ENCODE assay signal across 9 mouse cellular contexts in the genomic region with DNA sequence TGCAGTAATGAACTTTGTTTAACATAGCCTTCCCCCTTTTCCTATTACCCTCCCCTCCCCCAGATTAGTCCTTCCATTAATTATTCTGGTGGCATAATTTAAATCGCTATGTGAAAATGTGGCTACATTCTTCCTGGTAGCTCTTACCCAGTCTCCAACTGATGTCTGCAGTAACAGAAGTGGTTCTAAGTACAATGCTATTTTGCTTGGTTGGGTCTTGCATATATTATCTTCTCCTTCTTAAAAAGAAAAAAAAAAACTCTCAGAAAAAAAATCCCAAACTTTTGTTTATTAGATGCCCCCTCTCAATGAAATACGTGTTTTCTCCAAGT.
DNase-seq lines count a peak whose midpoint lies in the region; ATAC-seq lines count a peak whose summit lies in the region.
"Had no signal": no experiment of that assay in that cellular context is flagged by ENCODE, and none has a peak within 500 bp of the region (broad histone marks: within the 10 kb centered on the region; RNA-seq: fewer than 3 reads in every experiment).

No protein-coding gene starts in this region.

- 76% methylated on average over 2 of the region's 2 CpGs for WGBS in kidney, embryonic 14.5 days
- WGBS in embryonic facial prominence, embryonic 13.5 days = 69% methylated on average over 2 of the region's 2 CpGs
- 59% methylated on average over 2 of the region's 2 CpGs for WGBS in hindbrain, embryonic 11.5 days
- WGBS in midbrain, embryonic 15.5 days = 13% methylated on average over 2 of the region's 2 CpGs

- no peak for ATAC-seq in kidney, embryonic 14.5 days (ENCODE audit: low FRiP score, low TSS enrichment)
- ATAC-seq in embryonic facial prominence, embryonic 13.5 days (ENCODE audit: insufficient number of reproducible peaks, insufficient read depth, low FRiP score, low TSS enrichment, low read depth) = no peak
- ATAC-seq in hindbrain, embryonic 11.5 days (ENCODE audit: low FRiP score) = no peak
- no peak for ATAC-seq in midbrain, embryonic 15.5 days (replicated peaks)

- no peaks in the 10 kb centered on the region for H3K9me3 ChIP-seq in kidney, embryonic 14.5 days (ENCODE audit: control insufficient read depth, low read length)
- H3K9me3 ChIP-seq in embryonic facial prominence, embryonic 13.5 days = no peaks in the 10 kb centered on the region
- H3K9me3 ChIP-seq in hindbrain, embryonic 11.5 days (ENCODE audit: control insufficient read depth, low read length) = no peaks in the 10 kb centered on the region
- no peaks in the 10 kb centered on the region for H3K9me3 ChIP-seq in midbrain, embryonic 15.5 days

- no peak for DNase-seq in kidney, postnatal 10 days
- DNase-seq in hindbrain, embryonic 11.5 days (ENCODE audit: low spot score) = no peak
- DNase-seq in thymus, postnatal 14 days = no peak
- no peak for DNase-seq in frontal cortex, postnatal 36 days (ENCODE audit: low spot score in 2 of 2)
- no peak for DNase-seq in layer of hippocampus, adult 9-10 months (ENCODE audit: low spot score)
- DNase-seq: thymus, postnatal 25 days had no signal

- no peaks in the 10 kb centered on the region for H3K27me3 ChIP-seq in kidney, embryonic 14.5 days (ENCODE audit: control insufficient read depth, insufficient read depth, low read length)
- no peaks in the 10 kb centered on the region for H3K27me3 ChIP-seq in embryonic facial prominence, embryonic 13.5 days
- no peaks in the 10 kb centered on the region for H3K27me3 ChIP-seq in hindbrain, embryonic 11.5 days (ENCODE audit: control insufficient read depth, insufficient read depth, low read length)
- H3K27me3 ChIP-seq in midbrain, embryonic 15.5 days (replicated peaks) = no peaks in the 10 kb centered on the region

- H3K4me3 ChIP-seq in kidney, embryonic 14.5 days (ENCODE audit: low read length) = no peak overlapping the region
- H3K4me3 ChIP-seq in embryonic facial prominence, embryonic 13.5 days = peak overlapping the region; percentile 33
- 0 out of 2 replicates have a peak overlapping the region, but pooled peaks have one; percentile 6 for H3K4me3 ChIP-seq in hindbrain, embryonic 11.5 days (ENCODE audit: low read depth, low read length)
- peak overlapping the region; percentile 43 for H3K4me3 ChIP-seq in midbrain, embryonic 15.5 days

- no peak overlapping the region for H3K27ac ChIP-seq in kidney, embryonic 14.5 days (ENCODE audit: low read depth, low read length)
- H3K27ac ChIP-seq in embryonic facial prominence, embryonic 13.5 days = peak overlapping the region; percentile 83
- peak overlapping the region; percentile 82 for H3K27ac ChIP-seq in hindbrain, embryonic 11.5 days (ENCODE audit: low read depth, low read length)
- H3K27ac ChIP-seq in midbrain, embryonic 15.5 days = peak overlapping the region; percentile 98

- no peak overlapping the region for H3K9ac ChIP-seq in kidney, embryonic 14.5 days (ENCODE audit: low read depth, low read length)
- H3K9ac ChIP-seq in embryonic facial prominence, embryonic 13.5 days = peak overlapping the region; percentile 59; the same call in 1 of the 2 replicates
- H3K9ac ChIP-seq in hindbrain, embryonic 11.5 days (ENCODE audit: low read depth, low read length) = no peak overlapping the region
- H3K9ac ChIP-seq in midbrain, embryonic 15.5 days = peak overlapping the region; percentile 69

- no peaks in the 10 kb centered on the region for H3K4me1 ChIP-seq in kidney, embryonic 14.5 days (ENCODE audit: control insufficient read depth, insufficient read depth, low read length)
- peaks cover 34% of the 10 kb centered on the region for H3K4me1 ChIP-seq in embryonic facial prominence, embryonic 13.5 days
- H3K4me1 ChIP-seq in hindbrain, embryonic 11.5 days (replicated peaks; ENCODE audit: control insufficient read depth, insufficient read depth, low read length) = no peaks in the 10 kb centered on the region
- 0 out of 2 replicates have a peak, but pooled peaks cover 8% of the 10 kb centered on the region for H3K4me1 ChIP-seq in midbrain, embryonic 15.5 days

- H3K36me3 ChIP-seq in kidney, embryonic 14.5 days (ENCODE audit: control insufficient read depth, insufficient read depth, low read length) = no peaks in the 10 kb centered on the region
- H3K36me3 ChIP-seq in embryonic facial prominence, embryonic 13.5 days = no peaks in the 10 kb centered on the region
- no peaks in the 10 kb centered on the region for H3K36me3 ChIP-seq in hindbrain, embryonic 11.5 days (ENCODE audit: control insufficient read depth, insufficient read depth, low read length)
- H3K36me3 ChIP-seq in midbrain, embryonic 15.5 days (replicated peaks) = no peaks in the 10 kb centered on the region

- H3K4me2 ChIP-seq in kidney, embryonic 14.5 days (replicated peaks; ENCODE audit: low read depth, low read length) = peak overlapping the region; percentile 19; the same call in 1 of the 2 replicates
- H3K4me2 ChIP-seq in embryonic facial prominence, embryonic 13.5 days = peak overlapping the region; percentile 57
- H3K4me2 ChIP-seq in hindbrain, embryonic 11.5 days (replicated peaks; ENCODE audit: low read depth, low read length) = peak overlapping the region; percentile 33
- peak overlapping the region; percentile 66 for H3K4me2 ChIP-seq in midbrain, embryonic 15.5 days

Comparison
In these comparisons a context has a peak if more than half of its experiments do, and no peak if none do; other contexts are left out.
1. H3K9ac ChIP-seq: peak in embryonic facial prominence, embryonic 13.5 days (single experiment) and midbrain, embryonic 15.5 days (single experiment); none in kidney, embryonic 14.5 days (single experiment) and hindbrain, embryonic 11.5 days (single experiment).
2. Peak in every context shown above with its lines, with median percentiles within 50 percentile points of each other: H3K4me2 ChIP-seq.